8 mouse cellular contexts compared by ENCODE assay signal in genomic region chrX:112370577-112371410, GRCm38 (mm10). TPM values are rescaled to one million over a fixed set of nuclear protein-coding genes. Genes with fewer than 3 reads are reported as not detected.
DNase-seq lines count a peak whose midpoint lies in the region; ATAC-seq lines count a peak whose summit lies in the region.
"Not testable (repeated sequence)": the region's sequence is repeated elsewhere in the genome, so short reads cannot be mapped to it uniquely, and the experiment has no call there.

No protein-coding gene starts in this region.

- H3K36me3 ChIP-seq in forebrain, embryonic 13.5 days (ENCODE audit: poor library complexity, severe bottlenecking); heart, embryonic 14.5 days (ENCODE audit: control insufficient read depth, insufficient read depth, low read length); kidney, embryonic 15.5 days; limb, embryonic 15.5 days; midbrain, embryonic 16.5 days (ENCODE audit: control insufficient read depth, insufficient read depth, low read length): not testable (repeated sequence)

- DNase-seq in CD4-positive helper T cell, adult 2 months (ENCODE audit: low read depth, low spot score) = peak; percentile 46
- DNase-seq in c-Kit-positive CD71-negative TER-119-negative erythroid progenitor cells, embryonic 14.5 days (ENCODE audit: low read depth) = peak; percentile 2
- peak; percentile 24 to 46 for DNase-seq in spleen, postnatal 36 days (ENCODE audit: low spot score in 2 of 2)

- not testable (repeated sequence) for H3K9me3 ChIP-seq in forebrain, embryonic 13.5 days (replicated peaks); heart, embryonic 14.5 days (ENCODE audit: control insufficient read depth, low read length); kidney, embryonic 15.5 days (replicated peaks); limb, embryonic 15.5 days; midbrain, embryonic 16.5 days (replicated peaks; ENCODE audit: control insufficient read depth, low read length, poor library complexity, severe bottlenecking)

- not testable (repeated sequence) for H3K9ac ChIP-seq in forebrain, embryonic 13.5 days; heart, embryonic 14.5 days (ENCODE audit: low read length); kidney, embryonic 15.5 days; limb, embryonic 15.5 days; midbrain, embryonic 16.5 days (ENCODE audit: low read depth, low read length)

- not testable (repeated sequence) for H3K27me3 ChIP-seq in forebrain, embryonic 13.5 days; heart, embryonic 14.5 days (ENCODE audit: control insufficient read depth, insufficient read depth, low read length); kidney, embryonic 15.5 days; limb, embryonic 15.5 days; midbrain, embryonic 16.5 days (ENCODE audit: control insufficient read depth, insufficient read depth, low read depth, low read length)

- H3K27ac ChIP-seq in forebrain, embryonic 13.5 days; heart, embryonic 14.5 days (replicated peaks in 1 of 2; ENCODE audit: control insufficient read depth in 1 of 2, insufficient read depth in 1 of 2, low read depth in 2 of 2, low read length in 2 of 2); kidney, embryonic 15.5 days; limb, embryonic 15.5 days; midbrain, embryonic 16.5 days (ENCODE audit: low read length): not testable (repeated sequence)

- not testable (repeated sequence) for H3K4me1 ChIP-seq in forebrain, embryonic 13.5 days; heart, embryonic 14.5 days (ENCODE audit: control insufficient read depth in 2 of 2, insufficient read depth in 2 of 2, low read length in 2 of 2); kidney, embryonic 15.5 days; limb, embryonic 15.5 days; midbrain, embryonic 16.5 days (ENCODE audit: control insufficient read depth, insufficient read depth, low read length)

- WGBS in forebrain, embryonic 13.5 days = 86% methylated on average over 5 of the region's 5 CpGs
- 72% methylated on average over 5 of the region's 5 CpGs for WGBS in heart, embryonic 14.5 days
- 84% methylated on average over 5 of the region's 5 CpGs for WGBS in kidney, embryonic 15.5 days
- whole genome bisulfite sequencing in limb, embryonic 15.5 days = 85% methylated on average over 5 of the region's 5 CpGs
- WGBS in midbrain, embryonic 16.5 days = 85% methylated on average over 5 of the region's 5 CpGs

- H3K4me3 ChIP-seq in forebrain, embryonic 13.5 days; heart, embryonic 14.5 days (ENCODE audit: control insufficient read depth in 1 of 2, insufficient read depth in 1 of 2, low read depth in 1 of 2, low read length in 2 of 2); kidney, embryonic 15.5 days (replicated peaks); limb, embryonic 15.5 days; midbrain, embryonic 16.5 days (ENCODE audit: low read depth, low read length): not testable (repeated sequence)

- peak; percentile 98 for ATAC-seq in forebrain, embryonic 13.5 days
- peak; percentile 100 for ATAC-seq in heart, embryonic 14.5 days (ENCODE audit: insufficient number of reproducible peaks, insufficient read depth, low FRiP score, low read depth)
- peak; percentile 99 for ATAC-seq in kidney, embryonic 15.5 days (replicated peaks; ENCODE audit: low FRiP score)
- peak; percentile 99 for ATAC-seq in limb, embryonic 15.5 days (ENCODE audit: insufficient number of reproducible peaks, low FRiP score, low TSS enrichment, low read depth)
- peak; percentile 97 for ATAC-seq in midbrain, embryonic 16.5 days

- not testable (repeated sequence) for H3K4me2 ChIP-seq in forebrain, embryonic 13.5 days; heart, embryonic 14.5 days (ENCODE audit: low read length); kidney, embryonic 15.5 days; limb, embryonic 15.5 days; midbrain, embryonic 16.5 days (ENCODE audit: low read length)

RNA-seq across cellular contexts. Expression of gene Satl1, which starts 35.8 kb away (rescaled TPM):
- polyA plus RNA-seq in forebrain, embryonic 13.5 days (2015; fragmentation: Nextera tagmentation; extraction: Ambion mirVana) = not detected in 2 replicates
- polyA plus RNA-seq in heart, embryonic 14.5 days (2014; fragmentation: Nextera tagmentation; extraction: Ambion mirVana) = not detected in 2 replicates
- not detected in 2 replicates for polyA plus RNA-seq in kidney, embryonic 15.5 days (2015; fragmentation: Nextera tagmentation; extraction: Ambion mirVana)
- not detected in 2 replicates for polyA plus RNA-seq in limb, embryonic 15.5 days (2015; fragmentation: Nextera tagmentation; extraction: Ambion mirVana)
- not detected in 2 replicates for polyA plus RNA-seq in midbrain, embryonic 16.5 days (2015; fragmentation: Nextera tagmentation; extraction: Ambion mirVana)

RNA-seq across cellular contexts. Expression of gene Apool, which starts 59.7 kb away (rescaled TPM):
- polyA plus RNA-seq in forebrain, embryonic 13.5 days (2015; fragmentation: Nextera tagmentation; extraction: Ambion mirVana) = 38.7 and 41.2 TPM in 2 replicates
- 91.0 and 92.2 TPM in 2 replicates for polyA plus RNA-seq in heart, embryonic 14.5 days (2014; fragmentation: Nextera tagmentation; extraction: Ambion mirVana)
- 57.6 and 62.9 TPM in 2 replicates for polyA plus RNA-seq in kidney, embryonic 15.5 days (2015; fragmentation: Nextera tagmentation; extraction: Ambion mirVana)
- 55.2 and 58.7 TPM in 2 replicates for polyA plus RNA-seq in limb, embryonic 15.5 days (2015; fragmentation: Nextera tagmentation; extraction: Ambion mirVana)
- polyA plus RNA-seq in midbrain, embryonic 16.5 days (2015; fragmentation: Nextera tagmentation; extraction: Ambion mirVana) = 15.7 and 16.5 TPM in 2 replicates
